Comparison of ENCODE assay signal across 17 mouse cellular contexts in genomic region chr1:170962301-170962700, GRCm38 (mm10). TPM values are rescaled to one million over a fixed set of nuclear protein-coding genes. Genes with fewer than 3 reads are reported as not detected.
DNase-seq lines count a peak whose midpoint lies in the region; ATAC-seq lines count a peak whose summit lies in the region.
"Had no signal": no experiment of that assay in that cellular context is flagged by ENCODE, and none has a peak within 500 bp of the region (broad histone marks: within the 10 kb centered on the region; RNA-seq: fewer than 3 reads in every experiment).

No protein-coding gene starts in this region.

- H3K9ac ChIP-seq in heart, embryonic 12.5 days: no peak overlapping the region
- H3K9ac ChIP-seq in forebrain, embryonic 14.5 days (ENCODE audit: low read length): no peak overlapping the region
- H3K9ac ChIP-seq: hindbrain, embryonic 15.5 days; liver, embryonic 15.5 days; neural tube, embryonic 12.5 days had no signal

- ATAC-seq in heart, embryonic 12.5 days (ENCODE audit: insufficient number of reproducible peaks, low FRiP score): peak; percentile 51; the same call in 1 of the 2 replicates
- ATAC-seq in forebrain, embryonic 14.5 days: no peak
- ATAC-seq: CD4-positive, CD25-positive, alpha-beta regulatory T cell, adult 4 months had no signal

- no peak overlapping the region for H3K4me3 ChIP-seq in heart, embryonic 12.5 days
- no peak overlapping the region for H3K4me3 ChIP-seq in macrophage (ENCODE audit: inconsistent target)
- no peak overlapping the region for H3K4me3 ChIP-seq in forebrain, embryonic 14.5 days (ENCODE audit: low read depth, low read length)
- H3K4me3 ChIP-seq: erythroblast, embryonic 14.5 days; hindbrain, embryonic 15.5 days; liver, embryonic 15.5 days; neural tube, embryonic 12.5 days had no signal

- H3K4me2 ChIP-seq in heart, embryonic 12.5 days: no peak overlapping the region
- no peak overlapping the region for H3K4me2 ChIP-seq in forebrain, embryonic 14.5 days (ENCODE audit: low read length)
- H3K4me2 ChIP-seq: hindbrain, embryonic 15.5 days; liver, embryonic 15.5 days; neural tube, embryonic 12.5 days had no signal

- no peak for DNase-seq in heart, postnatal 36 days
- peak; percentile 55 for DNase-seq in 416B (ENCODE audit: low read depth)
- peak; percentile 19 for DNase-seq in adrenal gland, postnatal 25 days
- DNase-seq in forebrain, embryonic 14.5 days (ENCODE audit: low spot score): no peak
- DNase-seq in embryo, embryonic 9.5 days (ENCODE audit: extremely low spot score): no peak
- DNase-seq: cerebellum, adult 11-12 months; kidney, adult 9 months; layer of hippocampus, adult 9-11 months; left cerebral cortex, postnatal 4 days; retina, postnatal 1 day had no signal

- intact Hi-C loops in heart, postnatal 36 days (cut with DNase I): no loop called here

- no peaks in the 10 kb centered on the region for H3K9me3 ChIP-seq in heart, embryonic 12.5 days (replicated peaks)
- H3K9me3 ChIP-seq in forebrain, embryonic 14.5 days (replicated peaks; ENCODE audit: control insufficient read depth, low read length): no peaks in the 10 kb centered on the region
- H3K9me3 ChIP-seq: hindbrain, embryonic 15.5 days; liver, embryonic 15.5 days; neural tube, embryonic 12.5 days had no signal

- peak overlapping the region; percentile 58 for H3K27ac ChIP-seq in heart, embryonic 12.5 days (ENCODE audit: poor library complexity, severe bottlenecking)
- H3K27ac ChIP-seq in macrophage: peak overlapping the region; percentile 59
- H3K27ac ChIP-seq in forebrain, embryonic 14.5 days (ENCODE audit: low read depth, low read length): no peak overlapping the region
- H3K27ac ChIP-seq: hindbrain, embryonic 15.5 days; neural tube, embryonic 12.5 days had no signal

- H3K79me2 ChIP-seq in macrophage (ENCODE audit: inconsistent target): peaks cover 13% of the 10 kb centered on the region; the same call in 1 of the 2 replicates

- no peaks in the 10 kb centered on the region for H3K36me3 ChIP-seq in heart, embryonic 12.5 days
- H3K36me3 ChIP-seq in macrophage (ENCODE audit: inconsistent target): peaks cover 59% of the 10 kb centered on the region
- H3K36me3 ChIP-seq in forebrain, embryonic 14.5 days (ENCODE audit: control insufficient read depth, insufficient read depth, low read length): no peaks in the 10 kb centered on the region
- H3K36me3 ChIP-seq: hindbrain, embryonic 15.5 days; liver, embryonic 15.5 days; neural tube, embryonic 12.5 days had no signal

- peaks cover 28% of the 10 kb centered on the region for H3K4me1 ChIP-seq in heart, embryonic 12.5 days (replicated peaks)
- no peaks in the 10 kb centered on the region for H3K4me1 ChIP-seq in forebrain, embryonic 14.5 days (ENCODE audit: control insufficient read depth, insufficient read depth, low read length)
- H3K4me1 ChIP-seq: hindbrain, embryonic 15.5 days; neural tube, embryonic 12.5 days had no signal

- WGBS in heart, embryonic 12.5 days: 15% methylated on average over 2 of the region's 2 CpGs
- WGBS in macrophage (ENCODE audit: missing documents): 69% methylated on average over 2 of the region's 2 CpGs
- WGBS in forebrain, embryonic 14.5 days: 85% methylated on average over 2 of the region's 2 CpGs

- H3K27me3 ChIP-seq in heart, embryonic 12.5 days (replicated peaks): no peaks in the 10 kb centered on the region
- no peaks in the 10 kb centered on the region for H3K27me3 ChIP-seq in forebrain, embryonic 14.5 days (replicated peaks; ENCODE audit: control insufficient read depth, insufficient read depth, low read length)
- H3K27me3 ChIP-seq: hindbrain, embryonic 15.5 days; liver, embryonic 15.5 days; neural tube, embryonic 12.5 days had no signal

RNA-seq across cellular contexts. Expression of gene Fcgr2b, which starts 14.0 kb away (rescaled TPM):
- polyA plus RNA-seq in heart, embryonic 12.5 days (2016; fragmentation: Nextera tagmentation; extraction: Ambion mirVana): 0.19 TPM in 1 of 2 replicates, not detected in the other
- total RNA-seq in heart, postnatal 36 days (2021): 10 to 100 TPM in 1 of 2 experiments, 1 to 10 TPM in 1; 7.3 to 10.0 TPM
- total RNA-seq in adrenal gland, postnatal 25 days (2021): 1.5 and 2.6 TPM in 2 replicates
- total RNA-seq in macrophage (2018; cell fraction: chromatin; rRNA removed): 1,000 to 10,000 TPM in 14 of 26 experiments, 100 to 1,000 TPM in 12; 552 to 2,008 (median 1,011) TPM
- 100 to 1,000 TPM; 224 to 730 (median 474) TPM for total RNA-seq in macrophage (2018; cell fraction: cytosol; rRNA removed)
- 1,000 to 10,000 TPM in 21 of 26 experiments, 100 to 1,000 TPM in 5; 780 to 1,818 (median 1,207) TPM for total RNA-seq in macrophage (2018; cell fraction: nucleus; rRNA removed)
- polyA plus RNA-seq in macrophage (2018): 372 to 843 TPM (median 791 TPM) in 3 replicates
- 0.52 and 1.5 TPM in 2 replicates for polyA plus RNA-seq in forebrain, embryonic 14.5 days (2014; fragmentation: Nextera tagmentation; extraction: Ambion mirVana)
- polyA plus RNA-seq: erythroblast, embryonic 14.5 days had no signal

RNA-seq across cellular contexts. Expression of gene Fcrla, which starts 34.9 kb away (rescaled TPM):
- polyA plus RNA-seq in heart, embryonic 12.5 days (2016; fragmentation: Nextera tagmentation; extraction: Ambion mirVana): 0.26 TPM in 1 of 2 replicates, not detected in the other
- under 1 TPM in 1 of 2 experiments, not detected in 1; 0.56 TPM for total RNA-seq in heart, postnatal 36 days (2021)
- 0.46 TPM in 1 of 2 replicates, not detected in the other for total RNA-seq in adrenal gland, postnatal 25 days (2021)
- total RNA-seq in macrophage (2018; cell fraction: chromatin; rRNA removed): 1 to 10 TPM in 5 of 26 experiments, under 1 TPM in 4, not detected in 17; 0.58 to 2.7 (median 1.1) TPM
- total RNA-seq in macrophage (2018; cell fraction: cytosol; rRNA removed): 1 to 10 TPM in 2 of 26 experiments, under 1 TPM in 17, not detected in 7; 0.11 to 1.1 (median 0.52) TPM
- total RNA-seq in macrophage (2018; cell fraction: nucleus; rRNA removed): 1 to 10 TPM in 6 of 26 experiments, under 1 TPM in 7, not detected in 13; 0.46 to 4.4 (median 1.00) TPM
- polyA plus RNA-seq in macrophage (2018): 0.26 to 0.79 TPM (median 0.56 TPM) in 3 replicates
- polyA plus RNA-seq in forebrain, embryonic 14.5 days (2014; fragmentation: Nextera tagmentation; extraction: Ambion mirVana): not detected in 2 replicates
- total RNA-seq: left cerebral cortex, postnatal 4 days had no signal
- polyA plus RNA-seq: erythroblast, embryonic 14.5 days; hindbrain, embryonic 15.5 days; neural tube, embryonic 12.5 days had no signal

RNA-seq across cellular contexts. Expression of gene Fcrlb, which starts 49.6 kb away (rescaled TPM):
- not detected in 2 replicates for polyA plus RNA-seq in heart, embryonic 12.5 days (2016; fragmentation: Nextera tagmentation; extraction: Ambion mirVana)
- not detected for total RNA-seq in heart, postnatal 36 days (2021)
- not detected in 2 replicates for total RNA-seq in adrenal gland, postnatal 25 days (2021)
- 1 to 10 TPM in 2 of 26 experiments, under 1 TPM in 1, not detected in 23; 0.49 to 6.0 (median 1.0) TPM for total RNA-seq in macrophage (2018; cell fraction: chromatin; rRNA removed)
- under 1 TPM in 19 of 26 experiments, not detected in 7; 0.11 to 0.67 (median 0.24) TPM for total RNA-seq in macrophage (2018; cell fraction: cytosol; rRNA removed)
- 1 to 10 TPM in 5 of 26 experiments, under 1 TPM in 7, not detected in 14; 0.43 to 5.2 (median 0.76) TPM for total RNA-seq in macrophage (2018; cell fraction: nucleus; rRNA removed)
- 0.47 to 0.68 TPM in 2 of 3 replicates, not detected in the other for polyA plus RNA-seq in macrophage (2018)
- polyA plus RNA-seq in forebrain, embryonic 14.5 days (2014; fragmentation: Nextera tagmentation; extraction: Ambion mirVana): not detected in 2 replicates
- total RNA-seq: left cerebral cortex, postnatal 4 days had no signal
- polyA plus RNA-seq: CD4-positive, CD25-positive, alpha-beta regulatory T cell, adult 4 months; erythroblast, embryonic 14.5 days had no signal

RNA-seq across cellular contexts. Expression of gene Fcgr4, which starts 56.4 kb away (rescaled TPM):
- 0.14 and 0.24 TPM in 2 replicates for polyA plus RNA-seq in heart, embryonic 12.5 days (2016; fragmentation: Nextera tagmentation; extraction: Ambion mirVana)
- total RNA-seq in heart, postnatal 36 days (2021): under 1 TPM in 1 of 2 experiments, not detected in 1; 0.76 TPM
- 0.76 and 1.6 TPM in 2 replicates for total RNA-seq in adrenal gland, postnatal 25 days (2021)
- 10 to 100 TPM in 18 of 26 experiments, 1 to 10 TPM in 8; 2.8 to 51.5 (median 15.7) TPM for total RNA-seq in macrophage (2018; cell fraction: chromatin; rRNA removed)
- total RNA-seq in macrophage (2018; cell fraction: cytosol; rRNA removed): 100 to 1,000 TPM; 164 to 540 (median 249) TPM
- 100 to 1,000 TPM in 12 of 26 experiments, 10 to 100 TPM in 14; 45.3 to 292 (median 97.1) TPM for total RNA-seq in macrophage (2018; cell fraction: nucleus; rRNA removed)
- 192 to 337 TPM (median 269 TPM) in 3 replicates for polyA plus RNA-seq in macrophage (2018)
- 0.41 and 0.50 TPM in 2 replicates for polyA plus RNA-seq in forebrain, embryonic 14.5 days (2014; fragmentation: Nextera tagmentation; extraction: Ambion mirVana)
- total RNA-seq: left cerebral cortex, postnatal 4 days had no signal
- polyA plus RNA-seq: erythroblast, embryonic 14.5 days had no signal

Comparison
In these comparisons a context has a peak if more than half of its experiments do, and no peak if none do; other contexts are left out.
1. DNase-seq: peak in 416B (single experiment) and adrenal gland, postnatal 25 days (single experiment); none in heart, postnatal 36 days (0 of 2), forebrain, embryonic 14.5 days (single experiment) and embryo, embryonic 9.5 days (single experiment).
2. RNA of gene Fcgr2b, which starts 14.0 kb away (polyA plus RNA-seq): 372 to 843 TPM in macrophage; 0.52 to 1.5 TPM in forebrain, embryonic 14.5 days and 0.19 TPM in heart, embryonic 12.5 days; every median in the first group is over 100 times any median in the second.